Mouse (Mus musculus): ENCODE data around the gene Cerk.
"Not testable (repeated sequence)": the region's sequence is repeated elsewhere in the genome, so short reads cannot be mapped to it uniquely, and the experiment has no call there.

The Cerk gene

DNA sequence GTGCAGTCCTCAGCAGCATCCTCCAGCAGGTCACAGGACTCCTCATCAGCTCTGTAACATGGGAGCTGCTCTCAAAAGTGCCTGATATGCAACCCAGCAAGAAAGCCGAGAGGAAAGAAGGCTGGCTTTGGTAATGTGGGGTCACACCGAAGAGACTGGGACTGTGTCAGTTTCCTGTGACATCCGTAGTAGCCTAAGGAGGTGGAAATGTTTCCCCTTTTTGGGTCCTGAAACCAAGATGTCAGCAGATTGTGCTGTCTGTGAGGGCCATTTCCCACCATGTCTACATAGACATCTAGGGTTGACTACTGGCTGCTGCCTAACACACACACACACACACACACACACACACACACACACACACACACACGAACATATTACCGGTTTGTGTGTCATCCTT is 26.3 kb upstream of the Cerk start:
- not testable (repeated sequence) for DNase-seq (ENCODE audit: low spot score in 2 of 2)

DNA sequence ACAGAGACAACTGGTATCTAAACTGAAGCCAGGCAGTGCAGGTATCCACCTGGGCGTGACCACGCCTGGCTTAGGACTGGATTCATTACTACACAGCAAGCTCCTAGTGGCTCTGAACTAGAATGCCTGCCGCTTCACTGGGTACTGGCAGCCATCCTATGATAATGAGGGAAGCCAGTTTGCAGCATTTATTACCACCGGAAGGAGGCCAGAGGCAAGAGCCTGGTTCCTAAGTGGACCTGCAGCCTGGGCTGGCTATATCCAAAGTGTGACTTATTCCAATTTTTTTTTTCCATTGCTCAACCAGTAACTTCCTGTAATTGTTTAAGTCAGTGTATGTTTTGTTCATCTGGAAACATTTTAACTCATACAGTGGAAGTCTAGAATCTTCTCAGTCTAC is 20.4 kb upstream of the Cerk start:
- DNase-seq (ENCODE audit: low spot score in 2 of 2), result no peak

GRCm38 (mm10) chr15:86205300-86205699 is 19.4 kb upstream of the Cerk start:
- DNase-seq (ENCODE audit: low spot score in 2 of 2), result no peak

DNA sequence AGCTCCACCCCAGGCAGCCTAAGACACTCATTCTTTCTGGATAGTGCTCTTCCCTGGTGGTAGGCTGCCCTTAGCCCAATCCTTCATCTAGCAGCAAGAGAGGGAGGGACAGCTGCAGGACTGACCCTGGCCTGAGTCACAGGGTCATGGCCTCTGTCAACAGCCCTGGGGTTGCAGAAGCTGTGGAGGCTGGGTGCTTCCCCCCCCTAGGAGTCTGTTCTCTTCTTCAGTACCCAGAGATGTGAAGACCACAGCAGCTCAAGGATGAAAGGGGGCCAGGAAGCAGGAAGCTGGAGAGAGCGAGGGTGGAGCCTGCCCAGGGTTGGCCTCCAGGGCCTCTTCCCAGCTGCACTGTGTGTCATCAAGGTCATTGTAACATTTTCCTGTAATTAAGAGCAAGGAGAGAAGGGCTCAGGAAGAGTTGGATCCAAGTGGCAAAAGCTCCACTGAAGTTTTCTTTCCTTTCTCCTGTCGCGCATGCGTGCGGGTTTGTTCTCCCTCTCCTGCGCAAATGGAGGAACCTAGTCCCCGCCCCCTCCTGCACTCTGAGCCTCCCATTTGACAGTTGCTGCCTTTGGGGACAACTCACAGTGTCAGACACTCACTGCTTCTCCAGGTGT is 18.1 kb upstream of the Cerk start:
- DNase-seq (ENCODE audit: low spot score in 2 of 2), result no peak

- DNase-seq (ENCODE audit: low spot score in 2 of 2), result no peak
Measured at GRCm38 (mm10) chr15:86203292-86203793, 17.4 kb upstream of the Cerk start.

DNA sequence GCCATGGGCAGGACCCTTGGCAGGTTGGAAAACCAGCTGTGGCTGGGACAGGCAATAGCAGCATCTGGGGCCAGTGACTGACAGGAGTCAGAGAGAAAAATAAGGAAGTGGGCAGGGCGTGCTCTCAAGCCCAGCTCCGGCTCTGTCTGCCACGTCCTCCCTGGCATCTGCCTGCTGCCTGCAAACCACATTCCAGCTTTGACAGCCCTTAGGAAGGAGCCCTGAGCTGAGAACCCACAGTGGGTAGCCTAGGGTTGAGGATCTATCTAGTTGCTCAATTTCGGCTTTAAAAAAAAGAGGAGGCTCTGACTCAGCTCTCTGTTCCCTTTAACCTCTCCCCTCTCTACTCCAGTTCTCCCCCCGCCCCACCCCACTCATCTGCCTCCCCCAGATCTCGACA is 16.7 kb upstream of the Cerk start:
- no peak for DNase-seq (ENCODE audit: low spot score in 2 of 2)

GRCm38 (mm10) chr15:86201696-86202330 is 15.9 kb upstream of the Cerk start:
- DNase-seq (ENCODE audit: low spot score in 2 of 2), result no peak

DNA sequence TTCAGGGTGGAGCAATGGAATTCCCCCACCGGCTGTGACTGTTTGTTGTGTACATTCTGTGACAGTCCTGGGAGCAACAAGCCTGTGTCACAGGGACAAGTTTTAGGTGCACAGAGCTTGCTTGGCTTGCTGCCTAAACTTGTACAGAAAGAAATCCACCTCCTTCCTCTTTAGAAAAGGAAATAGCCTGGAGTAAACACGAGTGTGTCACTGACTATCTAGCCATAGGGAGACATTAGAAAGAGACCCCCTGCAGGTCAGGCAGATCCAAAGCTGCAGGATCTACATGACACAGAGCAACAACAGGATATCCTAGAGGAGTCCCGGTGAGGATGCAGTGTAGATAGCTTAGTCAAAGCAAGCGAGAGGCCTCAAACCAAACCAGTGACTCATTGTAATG is 15.2 kb upstream of the Cerk start:
- DNase-seq (ENCODE audit: low spot score in 2 of 2), result no peak

- no peak for DNase-seq (ENCODE audit: low spot score in 2 of 2)
Measured at GRCm38 (mm10) chr15:86200169-86200568, 14.2 kb upstream of the Cerk start.

DNA sequence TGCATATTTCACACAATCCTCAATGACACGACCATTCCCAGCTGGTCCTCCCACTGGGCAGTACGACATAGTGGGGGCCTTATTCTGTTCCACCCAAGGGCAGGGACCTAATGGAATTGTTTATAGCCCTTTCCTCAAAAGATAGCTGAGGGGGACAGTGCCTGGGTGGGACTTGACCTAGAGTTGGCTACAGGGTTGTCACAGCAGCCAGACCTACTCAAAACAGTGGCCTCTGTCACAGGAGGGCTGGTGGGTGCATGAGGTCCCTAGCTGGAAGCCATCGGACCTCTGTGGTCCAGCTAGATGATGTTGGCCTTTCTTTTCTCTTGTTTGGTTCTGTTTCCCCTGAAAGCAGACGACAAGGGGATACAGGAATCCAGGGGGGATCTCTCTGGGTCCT is 13.5 kb upstream of the Cerk start:
- DNase-seq (ENCODE audit: low spot score in 2 of 2), result no peak

- DNase-seq (ENCODE audit: low spot score in 2 of 2), result no peak
Measured at GRCm38 (mm10) chr15:86199052-86199451, 13.1 kb upstream of the Cerk start.

DNA sequence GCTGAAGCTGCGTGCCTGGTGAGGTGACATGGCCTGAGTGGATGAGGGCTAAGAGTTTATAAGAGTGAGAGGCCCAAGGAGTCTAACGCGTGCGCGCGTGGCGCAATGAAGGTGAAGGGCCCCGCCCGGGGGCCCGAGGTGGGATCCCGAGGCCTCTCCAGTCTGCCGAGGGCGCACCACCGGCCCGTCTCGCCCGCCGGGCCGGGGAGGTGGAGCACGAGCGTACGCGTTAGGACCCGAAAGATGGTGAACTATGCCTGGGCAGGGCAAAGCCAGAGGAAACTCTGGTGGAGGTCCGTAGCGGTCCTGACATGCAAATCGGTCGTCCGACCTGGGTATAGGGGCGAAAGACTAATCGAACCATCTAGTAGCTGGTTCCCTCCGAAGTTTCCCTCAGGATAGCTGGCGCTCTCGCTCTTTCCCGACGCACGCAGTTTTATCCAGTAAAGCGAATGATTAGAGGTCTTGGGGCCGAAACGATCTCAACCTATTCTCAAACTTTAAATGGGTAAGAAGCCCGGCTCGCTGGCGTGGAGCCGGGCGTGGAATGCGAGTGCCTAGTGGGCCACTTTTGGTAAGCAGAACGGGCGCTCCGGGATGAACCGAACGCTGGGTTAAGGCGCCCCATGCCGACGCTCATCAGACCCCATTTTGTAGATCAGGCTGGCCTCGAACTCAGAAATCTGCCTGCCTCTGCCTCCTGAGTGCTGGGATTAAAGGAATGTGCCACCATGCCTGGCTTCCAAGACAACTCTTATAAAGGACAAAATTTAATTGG is 8.9 kb upstream of the Cerk start:
- DNase-seq (ENCODE audit: low spot score in 2 of 2), result not testable (repeated sequence)

DNA sequence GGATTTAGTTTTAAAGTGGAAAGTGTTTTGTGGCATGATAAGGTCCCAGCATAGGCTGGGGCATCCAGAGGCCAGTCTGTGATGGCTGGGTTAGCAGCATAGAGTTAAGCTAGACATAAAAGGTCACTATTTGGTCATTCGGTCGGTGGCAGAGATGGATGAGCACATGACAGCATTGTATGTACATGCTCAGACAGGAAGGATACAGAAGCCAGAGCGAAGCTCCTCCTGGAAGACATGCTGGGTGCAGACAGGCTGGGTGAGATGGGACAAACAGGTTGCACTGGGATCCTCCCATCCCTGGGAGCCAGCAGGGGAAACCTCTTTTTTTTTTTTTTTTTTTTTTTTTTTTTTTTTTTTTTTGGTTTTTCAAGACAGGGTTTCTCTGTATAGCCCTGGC is 6.0 kb upstream of the Cerk start:
- DNase-seq (ENCODE audit: low spot score in 2 of 2), result no peak

- no peak for DNase-seq (ENCODE audit: low spot score in 2 of 2)
Measured at GRCm38 (mm10) chr15:86191505-86191904, 5.6 kb upstream of the Cerk start.

GRCm38 (mm10) chr15:86190387-86190786 is 4.4 kb upstream of the Cerk start:
- DNase-seq (ENCODE audit: low spot score in 2 of 2), result no peak

DNA sequence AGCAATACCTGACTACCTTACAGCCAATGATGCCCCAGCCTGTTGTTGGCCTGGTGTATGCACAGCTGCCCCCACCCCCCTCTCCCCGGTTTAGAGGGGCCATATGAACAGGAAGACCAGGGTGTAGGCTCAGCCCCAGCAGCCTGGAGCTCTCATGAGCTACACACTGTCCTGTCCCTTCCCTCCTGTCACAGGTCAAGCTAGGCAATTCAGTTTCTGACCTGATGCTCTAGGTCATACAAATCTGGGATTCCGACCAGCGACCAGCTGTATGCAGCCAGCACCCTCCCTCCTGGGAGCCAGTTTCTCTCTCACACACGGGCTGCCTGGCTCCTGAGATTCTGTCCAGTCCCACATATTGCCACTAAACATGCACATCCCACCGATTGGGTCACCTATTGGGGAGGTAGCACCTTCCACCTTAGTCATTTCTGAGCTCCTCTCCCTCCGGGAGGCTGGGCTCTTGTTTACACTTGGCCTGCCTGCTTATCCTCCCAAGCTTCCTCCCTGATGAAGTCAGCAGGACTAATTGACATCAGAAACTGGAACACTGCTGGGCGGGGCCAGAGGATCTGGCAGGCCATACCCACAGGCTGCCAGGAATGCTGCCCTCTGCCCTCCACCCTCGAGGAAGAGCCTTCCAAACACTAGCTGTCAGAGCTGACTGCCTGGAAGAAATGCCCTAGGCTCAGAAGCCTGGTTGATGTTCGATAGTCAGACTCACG is 3.0 kb upstream of the Cerk start:
- peak in 1 of 2 experiments; percentile 77 for DNase-seq (ENCODE audit: low spot score in 2 of 2)

DNA sequence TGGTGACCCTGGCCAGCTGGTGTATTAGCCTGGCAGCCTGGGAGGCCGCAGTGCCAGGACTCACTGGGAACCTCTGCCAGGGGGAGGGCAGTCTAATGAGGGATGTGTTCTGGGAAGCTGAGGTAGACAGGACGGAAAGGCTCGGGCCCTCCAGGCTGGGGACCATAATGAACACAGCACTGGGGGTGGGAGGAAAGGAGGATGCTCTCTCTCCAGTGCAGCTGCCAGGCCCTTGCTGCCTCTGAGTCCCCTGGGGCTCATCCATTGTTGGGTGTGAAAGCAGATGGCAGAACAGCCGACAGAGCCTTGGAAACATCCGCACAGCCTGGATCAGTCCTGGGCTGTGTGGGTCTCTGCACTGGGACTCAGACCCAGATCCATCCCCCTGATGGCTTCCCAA is 2.2 kb upstream of the Cerk start:
- DNase-seq (ENCODE audit: low spot score in 2 of 2), result no peak

DNA sequence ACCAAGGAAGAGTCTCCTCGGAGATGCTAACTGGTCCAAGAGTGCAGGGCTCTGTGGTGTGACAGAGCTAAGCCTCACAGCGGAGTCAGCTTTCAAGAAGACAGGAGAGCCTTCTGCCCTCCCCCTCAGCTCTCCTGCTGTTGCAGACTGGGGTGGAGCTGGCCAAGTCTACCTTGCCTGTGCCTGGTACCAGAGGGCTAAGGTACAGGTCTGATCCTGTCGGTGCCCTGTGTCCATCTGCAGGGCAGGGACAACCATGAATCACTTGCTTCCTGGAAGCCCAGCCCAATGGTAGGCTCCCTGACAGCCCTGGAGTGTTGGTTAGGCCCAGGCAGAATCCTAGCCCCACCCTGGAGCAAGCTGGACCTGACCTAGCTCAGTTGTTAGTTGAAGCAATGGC is 745 bp upstream of the Cerk start:
- no peak for DNase-seq (ENCODE audit: low spot score in 2 of 2)

- no peak for DNase-seq (ENCODE audit: low spot score in 2 of 2)
Measured at GRCm38 (mm10) chr15:86184851-86185688, 871 bp downstream of the Cerk start.

- no peak for DNase-seq (ENCODE audit: low spot score in 2 of 2)
Measured at GRCm38 (mm10) chr15:86184071-86184470, 1.9 kb downstream of the Cerk start.

GRCm38 (mm10) chr15:86183484-86183883 is 2.5 kb downstream of the Cerk start:
- no peak for DNase-seq (ENCODE audit: low spot score in 2 of 2)
